7 mouse cellular contexts compared by ENCODE assay signal in genomic region chr12:61522148-61522828, GRCm38 (mm10). TPM values are rescaled to one million over a fixed set of nuclear protein-coding genes. Genes with fewer than 3 reads are reported as not detected.
A peak's percentile ranks its signal among the peaks of the same experiment; 100 is the strongest.
DNase-seq lines count a peak whose midpoint lies in the region; ATAC-seq and TF ChIP-seq lines count a peak whose summit lies in the region.

No protein-coding gene starts in this region.

- TF ChIP-seq POLR2A in lung, adult 2 months (IDR thresholded peaks at IDR 0.05; ENCODE audit: borderline replicate concordance, extremely low read depth, low read depth, low read length): no peak

- H3K27me3 ChIP-seq in lung, embryonic 16.5 days (ENCODE audit: control insufficient read depth, insufficient read depth, low read depth, low read length): peaks cover 51% of the 10 kb centered on the region
- peaks cover 4% of the 10 kb centered on the region; the same call in 1 of the 2 replicates for H3K27me3 ChIP-seq in forebrain, embryonic 15.5 days
- peaks cover 56% of the 10 kb centered on the region for H3K27me3 ChIP-seq in liver, embryonic 13.5 days

- H3K4me2 ChIP-seq in lung, embryonic 16.5 days (ENCODE audit: low read depth, low read length): peak overlapping the region; percentile 74
- H3K4me2 ChIP-seq in forebrain, embryonic 15.5 days (replicated peaks): peak overlapping the region; percentile 71
- peak overlapping the region; percentile 57 for H3K4me2 ChIP-seq in liver, embryonic 13.5 days

- H3K9me3 ChIP-seq in lung, embryonic 16.5 days (ENCODE audit: control insufficient read depth, low read length): no peaks in the 10 kb centered on the region
- H3K9me3 ChIP-seq in forebrain, embryonic 15.5 days: no peaks in the 10 kb centered on the region
- no peaks in the 10 kb centered on the region for H3K9me3 ChIP-seq in liver, embryonic 13.5 days (replicated peaks)

- 5% methylated on average over 6 of the region's 6 CpGs for WGBS in lung, embryonic 16.5 days
- 7% methylated on average over 6 of the region's 6 CpGs for WGBS in lung, adult 2 months
- WGBS in forebrain, embryonic 15.5 days: 1% methylated on average over 6 of the region's 6 CpGs
- WGBS in liver, embryonic 13.5 days (ENCODE audit: insufficient replicate concordance): 5% methylated on average over 6 of the region's 6 CpGs

- no peak overlapping the region for H3K9ac ChIP-seq in lung, embryonic 16.5 days (ENCODE audit: low read length)
- peak overlapping the region; percentile 82 for H3K9ac ChIP-seq in forebrain, embryonic 15.5 days (replicated peaks)
- H3K9ac ChIP-seq in liver, embryonic 13.5 days: no peak overlapping the region

- H3K4me1 ChIP-seq in lung, embryonic 16.5 days (replicated peaks; ENCODE audit: control insufficient read depth, insufficient read depth, low read length): peaks cover 4% of the 10 kb centered on the region; the same call in 1 of the 2 replicates
- no peaks in the 10 kb centered on the region for H3K4me1 ChIP-seq in lung, adult 2 months (ENCODE audit: control insufficient read depth, insufficient read depth, low read length)
- H3K4me1 ChIP-seq in forebrain, embryonic 15.5 days: peaks cover 24% of the 10 kb centered on the region
- no peaks in the 10 kb centered on the region for H3K4me1 ChIP-seq in liver, embryonic 13.5 days (replicated peaks)

- no peak for TF ChIP-seq CTCF in lung, adult 2 months (IDR thresholded peaks at IDR 0.05; ENCODE audit: insufficient read depth, low read length)

- peak overlapping the region; percentile 52 for H3K4me3 ChIP-seq in lung, embryonic 16.5 days (ENCODE audit: low read length)
- H3K4me3 ChIP-seq in lung, adult 2 months (replicated peaks; ENCODE audit: extremely low read depth, low read depth, low read length): no peak overlapping the region
- H3K4me3 ChIP-seq in forebrain, embryonic 15.5 days: peak overlapping the region; percentile 74
- H3K4me3 ChIP-seq in liver, embryonic 13.5 days (replicated peaks): peak overlapping the region; percentile 47; the same call in 1 of the 2 replicates

- H3K36me3 ChIP-seq in lung, embryonic 16.5 days (ENCODE audit: control insufficient read depth, insufficient read depth, low read length): no peaks in the 10 kb centered on the region
- H3K36me3 ChIP-seq in forebrain, embryonic 15.5 days: no peaks in the 10 kb centered on the region
- no peaks in the 10 kb centered on the region for H3K36me3 ChIP-seq in liver, embryonic 13.5 days

- ATAC-seq in lung, embryonic 16.5 days (ENCODE audit: low read depth): no peak
- peak; percentile 44 for ATAC-seq in forebrain, embryonic 15.5 days (replicated peaks)
- ATAC-seq in liver, embryonic 13.5 days (ENCODE audit: low read depth): no peak

- no peak overlapping the region for H3K27ac ChIP-seq in lung, embryonic 16.5 days (ENCODE audit: low read length)
- peak overlapping the region; percentile 95 for H3K27ac ChIP-seq in forebrain, embryonic 15.5 days (replicated peaks)
- H3K27ac ChIP-seq in liver, embryonic 13.5 days: no peak overlapping the region

- DNase-seq in lung, adult 2 months: no peak
- DNase-seq in liver, embryonic 13.5 days: no peak
- DNase-seq in right cerebral cortex, postnatal 4 days: peak; percentile 22
- no peak for DNase-seq in gastrocnemius, postnatal 10 days
- no peak for DNase-seq in urinary bladder, adult 18-20 months (ENCODE audit: low spot score in 2 of 2)

RNA-seq across cellular contexts. Expression of gene Lrfn5, which starts 0.7 kb away (rescaled TPM):
- polyA plus RNA-seq in lung, embryonic 16.5 days (2015; fragmentation: Nextera tagmentation; extraction: Ambion mirVana): 0.24 and 0.35 TPM in 2 replicates
- not detected in 2 replicates for polyA plus RNA-seq in lung, adult 2 months (2012; rRNA removed)
- polyA plus RNA-seq in forebrain, embryonic 15.5 days (2015; fragmentation: Nextera tagmentation; extraction: Ambion mirVana): 55.8 and 60.9 TPM in 2 replicates
- polyA plus RNA-seq in liver, embryonic 13.5 days (2015; fragmentation: Nextera tagmentation; extraction: Ambion mirVana): 0.07 and 0.13 TPM in 2 replicates
- total RNA-seq in gastrocnemius, postnatal 10 days (2021): under 1 TPM; 0.31 to 0.34 TPM

Comparison
In these comparisons a context has a peak if more than half of its experiments do, and no peak if none do; other contexts are left out.
1. RNA of gene Lrfn5, which starts 0.7 kb away (polyA plus RNA-seq): 55.8 to 60.9 TPM in forebrain, embryonic 15.5 days; 0.24 to 0.35 TPM in lung, embryonic 16.5 days, 0.07 to 0.13 TPM in liver, embryonic 13.5 days and not detected in lung, adult 2 months; every median in the first group is over 10 times any median in the second.
2. Peak in every context shown above with its lines, with median percentiles within 50 percentile points of each other: H3K4me2 ChIP-seq.